1 mouse cellular context compared by ENCODE assay signal in the genomic region with DNA sequence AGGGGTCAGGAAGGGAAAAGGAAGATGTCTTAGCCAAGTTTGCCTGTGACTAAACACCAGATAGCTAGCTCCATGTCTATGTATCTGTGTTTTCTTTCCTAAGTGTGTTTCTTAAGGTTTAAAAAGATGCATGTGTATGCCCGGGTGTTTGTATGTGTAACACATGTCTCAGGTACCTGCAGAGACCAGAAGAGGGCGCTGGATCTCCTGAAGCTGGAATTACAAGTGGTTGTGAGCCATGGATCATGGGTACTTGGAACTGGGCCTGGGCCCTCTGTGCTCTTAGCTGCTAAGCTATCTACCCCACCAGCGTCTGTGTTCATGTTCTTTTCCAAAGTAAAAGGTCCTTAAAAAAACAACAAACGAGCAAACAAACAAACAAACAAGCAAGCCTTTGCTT.
TF ChIP-seq lines count a peak whose summit lies in the region.

No protein-coding gene starts in this region.

TF ChIP-seq in MEL, 35 proteins besides CTCF, POLR2A, EP300 and RAD21:
- TF ChIP-seq POLR2AphosphoS5 (IDR thresholded peaks at IDR 0.05; ENCODE audit: borderline replicate concordance, low read depth, low read length) (no peak), ZNF384 (IDR thresholded peaks at IDR 0.05; ENCODE audit: low read depth, low read length) (no peak), KAT2A (conservative IDR thresholded peaks at IDR 0.05; ENCODE audit: low read depth, low read length) (no peak), CHD2 (IDR thresholded peaks at IDR 0.05; ENCODE audit: low read length) (no peak), ELF1 (IDR thresholded peaks at IDR 0.05; ENCODE audit: low read depth, low read length) (no peak), GATA1 (IDR thresholded peaks at IDR 0.05; ENCODE audit: low read depth, low read length) (no peak), ZMIZ1 (IDR thresholded peaks at IDR 0.05; ENCODE audit: low read depth, low read length) (no peak), MYB (IDR thresholded peaks at IDR 0.05; ENCODE audit: low read depth, low read length) (no peak), ZC3H11A (IDR thresholded peaks at IDR 0.05; ENCODE audit: low read depth, low read length) (no peak), MAZ (IDR thresholded peaks at IDR 0.05; ENCODE audit: low read depth, low read length) (no peak), SMC3 (IDR thresholded peaks at IDR 0.05; ENCODE audit: low read depth, low read length) (no peak), RCOR1 (IDR thresholded peaks at IDR 0.05; ENCODE audit: low read depth, low read length) (no peak), USF1 (IDR thresholded peaks at IDR 0.05; ENCODE audit: low read depth, low read length) (no peak)
